Mouse (Mus musculus) lung, postnatal 10 days (tissue): ENCODE measurements at regions not wholly inside any gene's neighbourhood (a gene's known extent, or its start where the extent isn't known, plus 50 kb on each side); places are given as distances from the start of the nearest gene placed in this dataset.

Source experiments
- DNase-seq: peaks from one replicate; pipeline ENCODE4 v3.0.0; 2021

- no peak for DNase-seq
Observed at GRCm38 (mm10) chr4:83915871-83916270, 390.5 kb downstream of the Ccdc171 start.

GRCm38 (mm10) chr4:83917009-83917408, 391.7 kb downstream of the Ccdc171 start:
- no peak for DNase-seq

GRCm38 (mm10) chr4:83918093-83918492, 392.7 kb downstream of the Ccdc171 start:
- no peak for DNase-seq

GRCm38 (mm10) chr4:83919041-83919440, 393.7 kb downstream of the Ccdc171 start:
- peak; percentile 6 for DNase-seq

GRCm38 (mm10) chr4:83925118-83925842, 399.9 kb downstream of the Ccdc171 start:
- peak; percentile 13 for DNase-seq

GRCm38 (mm10) chr4:83926195-83926731, 400.9 kb downstream of the Ccdc171 start:
- DNase-seq = no peak

GRCm38 (mm10) chr4:83931897-83932654, 406.7 kb downstream of the Ccdc171 start:
- DNase-seq = peak; percentile 21

GRCm38 (mm10) chr4:83941693-83942092, 416.3 kb downstream of the Ccdc171 start:
- DNase-seq = no peak

- DNase-seq = no peak
Observed at GRCm38 (mm10) chr4:83949612-83950011, 424.3 kb downstream of the Ccdc171 start.

GRCm38 (mm10) chr4:83950809-83951409, 425.6 kb downstream of the Ccdc171 start:
- DNase-seq = peak; percentile 21

- DNase-seq = no peak
Observed at GRCm38 (mm10) chr4:83956252-83956904, 431.0 kb downstream of the Ccdc171 start.

GRCm38 (mm10) chr4:83957217-83957692, 431.9 kb downstream of the Ccdc171 start:
- DNase-seq = no peak

GRCm38 (mm10) chr4:83966898-83967297, 441.6 kb downstream of the Ccdc171 start:
- no peak for DNase-seq

GRCm38 (mm10) chr4:83973162-83973561, 447.8 kb downstream of the Ccdc171 start:
- DNase-seq = no peak

GRCm38 (mm10) chr4:83974214-83975012, 449.1 kb downstream of the Ccdc171 start:
- no peak for DNase-seq

- DNase-seq = no peak
Observed at GRCm38 (mm10) chr4:83975569-83975968, 450.2 kb downstream of the Ccdc171 start.

- DNase-seq = peak; percentile 43
Observed at GRCm38 (mm10) chr4:83976067-83976466, 450.7 kb downstream of the Ccdc171 start.

- DNase-seq = no peak
Observed at GRCm38 (mm10) chr4:83979088-83979487, 453.7 kb downstream of the Ccdc171 start.

- peak; percentile 80 for DNase-seq
Observed at GRCm38 (mm10) chr4:83984671-83985391, 459.5 kb downstream of the Ccdc171 start.

- DNase-seq = no peak
Observed at GRCm38 (mm10) chr4:83985451-83985850, 460.1 kb downstream of the Ccdc171 start.
